Mouse (Mus musculus) heart, embryonic 16.5 days (tissue): Measurements from ENCODE around the gene Pom121l12. TPM values are rescaled to one million over a fixed set of nuclear protein-coding genes. Genes with fewer than 3 reads are reported as not detected.

ENCODE experiments used
- ATAC-seq: fragments of 200-750 bp; cut with Nextera tagmentation; replicated peaks from 2 replicates; pipeline ENCODE4 v1.8.0; 2017; ENCODE audit warnings: moderate number of reproducible peaks; ENCODE audit not compliant: insufficient read depth, low FRiP score; ENCODE audit errors: extremely low read depth
- H3K27ac ChIP-seq: fragments of 300-500 bp; sonication (generic); 2 replicates; pipeline ENCODE4 v1.5.1; 2014; ENCODE audit warnings: mild to moderate bottlenecking, low read length, control low read depth, moderate library complexity
- H3K27me3 ChIP-seq: fragments of 300-500 bp; sonication (generic); 2 replicates; pipeline ENCODE4 v1.6.1; 2014; ENCODE audit warnings: low read length, mixed read lengths; ENCODE audit not compliant: control insufficient read depth, insufficient read depth
- H3K36me3 ChIP-seq: fragments of 300-500 bp; sonication (generic); 2 replicates; pipeline ENCODE4 v1.6.1; 2014; ENCODE audit not compliant: control insufficient read depth, insufficient read depth
- H3K4me1 ChIP-seq: fragments of 300-500 bp; sonication (generic); 2 replicates; pipeline ENCODE4 v1.6.1; 2014; ENCODE audit warnings: low read length, mixed read lengths; ENCODE audit not compliant: control insufficient read depth, insufficient read depth
- H3K4me2 ChIP-seq: fragments of 300-500 bp; sonication (generic); 2 replicates; pipeline ENCODE4 v1.6.1; 2014; ENCODE audit warnings: low read depth, mild to moderate bottlenecking, control low read depth, low read length
- H3K4me3 ChIP-seq: fragments of 300-500 bp; sonication (generic); 2 replicates; pipeline ENCODE4 v1.5.1; 2014; ENCODE audit warnings: mild to moderate bottlenecking, control low read depth, low read length
- H3K9ac ChIP-seq: fragments of 300-500 bp; sonication (generic); 2 replicates; pipeline ENCODE4 v1.6.1; 2014; ENCODE audit warnings: low read length, control low read depth
- H3K9me3 ChIP-seq: fragments of 300-500 bp; sonication (generic); replicated peaks from 2 replicates; pipeline ENCODE4 v1.6.1; 2016; ENCODE audit warnings: low read length; ENCODE audit not compliant: control insufficient read depth
- WGBS: fragments of 180-500 bp; shearing (Covaris S2); extraction: QIAGEN DNeasy Blood & Tissue Kit; methylation state at CpG from one replicate; pipeline ENCODE4 v1.1.7; 2014; 5-methylcytosine and 5-hydroxymethylcytosine counted together
- polyA plus RNA-seq: library from polyadenylated mRNA; unstranded; fragments of >200 nt; fragmentation: Nextera tagmentation; extraction: Ambion mirVana; gene quantifications from 2 replicates; pipeline ENCODE4 v1.2.1, GENCODE M21; 2015

Pom121l12 gene
- polyA plus RNA-seq, result not detected in 2 replicates

GRCm38 (mm10) chr11:14598976-14599375 is at the start of gene Pom121l12:
Pom121l12 (plus strand) TSS chr11:14599276.
- Histone ChIP-seq H3K4me3 (no peak within 1 kb of the TSS), H3K27ac (no peak within 1 kb of the TSS), H3K4me2 (no peak within 1 kb of the TSS), H3K9ac (no peak within 1 kb of the TSS), H3K4me1 (no peaks in the 10 kb centered on the region), H3K9me3 (no peaks in the 10 kb centered on the region), H3K27me3 (no peaks in the 10 kb centered on the region), H3K36me3 (no peaks in the 10 kb centered on the region)
- ATAC-seq, result no peak
- WGBS, result 84% methylated on average over 11 of the region's 11 CpGs

- ATAC-seq, result no peak
- H3K4me3 ChIP-seq, result no peak overlapping the region
- no peaks in the 10 kb centered on the region for H3K36me3 ChIP-seq
- H3K27ac ChIP-seq, result no peak overlapping the region
- 82% methylated on average over 2 of the region's 2 CpGs for WGBS
- H3K27me3 ChIP-seq, result no peaks in the 10 kb centered on the region
- no peaks in the 10 kb centered on the region for H3K9me3 ChIP-seq
- no peak overlapping the region for H3K9ac ChIP-seq
- H3K4me2 ChIP-seq, result no peak overlapping the region
- H3K4me1 ChIP-seq, result no peaks in the 10 kb centered on the region
Observed at GRCm38 (mm10) chr11:14611859-14612258, 12.8 kb downstream of the Pom121l12 start.
